ENCODE assay signal across 17 mouse cellular contexts in the genomic region with DNA sequence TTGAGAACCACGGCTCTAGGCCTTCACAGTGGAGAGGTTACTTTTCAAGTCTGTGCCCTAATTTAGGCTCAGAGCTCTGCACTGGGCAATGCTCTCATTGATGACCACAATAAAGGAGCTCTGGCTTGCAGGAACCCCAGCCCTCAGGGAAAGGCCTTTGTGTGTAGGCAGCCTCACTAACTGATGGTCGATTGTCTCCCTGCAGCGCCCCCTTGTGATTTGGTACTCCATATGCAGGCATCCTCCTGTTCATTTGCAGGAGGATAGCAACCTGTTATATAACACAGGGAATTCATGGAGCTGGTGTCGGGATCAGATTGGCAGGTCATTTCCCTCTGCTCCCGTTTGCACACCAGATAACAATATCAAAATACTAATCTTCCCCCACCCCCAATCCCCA. TPM values are rescaled to one million over a fixed set of nuclear protein-coding genes. Genes with fewer than 3 reads are reported as not detected.
DNase-seq lines count a peak whose midpoint lies in the region; ATAC-seq and TF ChIP-seq lines count a peak whose summit lies in the region.
"Had no signal": no experiment of that assay in that cellular context is flagged by ENCODE, and none has a peak within 500 bp of the region (broad histone marks: within the 10 kb centered on the region; RNA-seq: fewer than 3 reads in every experiment).

No protein-coding gene starts in this region.

- WGBS in stomach, postnatal 0 days, result 43% methylated on average over 5 of the region's 5 CpGs

- ATAC-seq in stomach, postnatal 0 days (ENCODE audit: low FRiP score, low TSS enrichment), result no peak
- ATAC-seq: intestine, embryonic 15.5 days; midbrain, embryonic 16.5 days had no signal

- H3K27ac ChIP-seq in stomach, postnatal 0 days (replicated peaks), result no peak overlapping the region
- H3K27ac ChIP-seq: embryonic facial prominence, embryonic 13.5 days; intestine, embryonic 15.5 days had no signal

- no peaks in the 10 kb centered on the region for H3K36me3 ChIP-seq in stomach, postnatal 0 days (ENCODE audit: control insufficient read depth, insufficient read depth, low read length)
- H3K36me3 ChIP-seq: embryonic facial prominence, embryonic 13.5 days; G1E; intestine, embryonic 15.5 days had no signal

- no peak for TF ChIP-seq EP300 in stomach, postnatal 0 days (optimal IDR thresholded peaks at IDR 0.05)

- TF ChIP-seq CTCF in stomach, postnatal 0 days (IDR thresholded peaks at IDR 0.05; ENCODE audit: low read depth), result peak; percentile 23

- DNase-seq in adrenal gland, postnatal 10 days, result peak; percentile 5
- no peak for DNase-seq in adrenal gland, adult 8-10 months
- peak; percentile 6 for DNase-seq in kidney, postnatal 10 days
- no peak for DNase-seq in kidney, postnatal 36 days
- DNase-seq in retina, embryonic 14.5 days (ENCODE audit: low spot score), result peak; percentile 37
- DNase-seq in retina, postnatal 1 day, result no peak
- no peak for DNase-seq in stomach, postnatal 0 days (ENCODE audit: low spot score)
- no peak for DNase-seq in MN1 (ENCODE audit: low spot score)
- DNase-seq: gastrocnemius, postnatal 36 days; layer of hippocampus, adult 9-11 months had no signal

- no peaks in the 10 kb centered on the region for H3K9me3 ChIP-seq in stomach, postnatal 0 days (ENCODE audit: control insufficient read depth, low read length)
- H3K9me3 ChIP-seq: embryonic facial prominence, embryonic 13.5 days; intestine, embryonic 15.5 days had no signal

- no peak overlapping the region for H3K4me3 ChIP-seq in stomach, postnatal 0 days (ENCODE audit: low read depth, low read length)
- H3K4me3 ChIP-seq: embryonic facial prominence, embryonic 13.5 days; intestine, embryonic 15.5 days had no signal

- H3K9ac ChIP-seq in stomach, postnatal 0 days (ENCODE audit: low read length), result no peak overlapping the region
- H3K9ac ChIP-seq: embryonic facial prominence, embryonic 13.5 days; intestine, embryonic 15.5 days had no signal

- H3K27me3 ChIP-seq in stomach, postnatal 0 days (ENCODE audit: control insufficient read depth, insufficient read depth, low read length), result no peaks in the 10 kb centered on the region
- H3K27me3 ChIP-seq: embryonic facial prominence, embryonic 13.5 days; intestine, embryonic 15.5 days had no signal

- H3K4me2 ChIP-seq in stomach, postnatal 0 days (replicated peaks; ENCODE audit: low read depth), result no peak overlapping the region
- H3K4me2 ChIP-seq: embryonic facial prominence, embryonic 13.5 days; intestine, embryonic 15.5 days had no signal

- H3K4me1 ChIP-seq in stomach, postnatal 0 days (replicated peaks; ENCODE audit: control insufficient read depth, insufficient read depth), result no peaks in the 10 kb centered on the region
- H3K4me1 ChIP-seq: embryonic facial prominence, embryonic 13.5 days; intestine, embryonic 15.5 days had no signal

RNA-seq across cellular contexts. Expression of a gene that starts 59.6 kb away (rescaled TPM):
- under 1 TPM; 0.21 to 0.42 TPM for total RNA-seq in adrenal gland, postnatal 10 days (2021)
- under 1 TPM; 0.29 to 0.45 (median 0.37) TPM for total RNA-seq in adrenal gland, adult 8-10 months (2022)
- polyA plus RNA-seq in stomach, postnatal 0 days (2015; fragmentation: Nextera tagmentation; extraction: Ambion mirVana), result 0.11 and 0.19 TPM in 2 replicates
- total RNA-seq: gastrocnemius, postnatal 36 days; neutrophil, adult 5-6 weeks had no signal
- polyA plus RNA-seq: G1E; heart, postnatal 0 days; lung, embryonic 16.5 days had no signal

Comparison
In these comparisons a context has a peak if more than half of its experiments do, and no peak if none do; other contexts are left out.
1. DNase-seq: peak in adrenal gland, postnatal 10 days (single experiment), kidney, postnatal 10 days (single experiment) and retina, embryonic 14.5 days (single experiment); none in adrenal gland, adult 8-10 months (single experiment), kidney, postnatal 36 days (0 of 2), retina, postnatal 1 day (single experiment), stomach, postnatal 0 days (single experiment) and MN1 (single experiment).